Mouse (Mus musculus): ENCODE results near the gene Twsg1. TPM values are rescaled to one million over a fixed set of nuclear protein-coding genes. Genes with fewer than 3 reads are reported as not detected.

The Twsg1 gene
- polyA plus RNA-seq, 1 experiment from 2014 or later: 16.7 TPM

- H3K27ac ChIP-seq: no peak overlapping the region
- WGBS (ENCODE audit: missing documents): 96% methylated on average over 6 of the region's 8 CpGs
- H3K36me3 ChIP-seq (ENCODE audit: inconsistent target): no peaks in the 10 kb centered on the region
- no peak overlapping the region for H3K4me3 ChIP-seq (ENCODE audit: inconsistent target)
- H3K79me2 ChIP-seq (ENCODE audit: inconsistent target): no peaks in the 10 kb centered on the region
Measured at GRCm38 (mm10) chr17:65947307-65947706, 3.7 kb downstream of the Twsg1 start.

DNA sequence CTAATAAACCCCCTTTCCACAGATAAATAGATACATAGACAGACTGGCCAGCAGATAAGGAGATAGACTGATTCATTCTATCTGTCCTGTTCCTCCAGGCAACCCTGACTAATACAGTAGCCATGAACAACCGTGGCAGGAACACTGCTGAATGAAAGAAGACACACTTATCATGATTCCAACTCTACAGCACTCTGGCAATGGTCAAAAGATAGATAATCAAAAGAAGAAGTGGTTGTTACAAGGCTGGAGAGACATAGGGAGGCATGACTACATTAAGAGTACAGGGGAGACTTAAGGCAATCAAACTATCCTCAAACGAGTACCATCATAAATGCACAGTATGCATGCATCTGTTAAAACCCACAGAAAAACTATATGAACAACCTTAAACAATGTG, 5.6 kb downstream of the Twsg1 start:
- Histone ChIP-seq H3K36me3 (ENCODE audit: inconsistent target) (no peaks in the 10 kb centered on the region), H3K79me2 (ENCODE audit: inconsistent target) (no peaks in the 10 kb centered on the region), H3K27ac (no peak overlapping the region), H3K4me3 (ENCODE audit: inconsistent target) (no peak overlapping the region)
- WGBS (ENCODE audit: missing documents): 86% methylated on average over 2 of the region's 2 CpGs

GRCm38 (mm10) chr17:65942394-65942793, 8.6 kb downstream of the Twsg1 start:
- Histone ChIP-seq H3K79me2 (ENCODE audit: inconsistent target) (no peaks in the 10 kb centered on the region), H3K27ac (no peak overlapping the region), H3K36me3 (ENCODE audit: inconsistent target) (no peaks in the 10 kb centered on the region), H3K4me3 (ENCODE audit: inconsistent target) (no peak overlapping the region)
- WGBS (ENCODE audit: missing documents): 96% methylated on average over 4 of the region's 4 CpGs

- no peaks in the 10 kb centered on the region for H3K79me2 ChIP-seq (ENCODE audit: inconsistent target)
- H3K36me3 ChIP-seq (ENCODE audit: inconsistent target): no peaks in the 10 kb centered on the region
- H3K27ac ChIP-seq: no peak overlapping the region
- 84% methylated on average over 6 of the region's 6 CpGs for WGBS (ENCODE audit: missing documents)
- no peak overlapping the region for H3K4me3 ChIP-seq (ENCODE audit: inconsistent target)
Measured at GRCm38 (mm10) chr17:65941275-65941674, 9.8 kb downstream of the Twsg1 start.

- no peak overlapping the region for H3K4me3 ChIP-seq (ENCODE audit: inconsistent target)
- WGBS (ENCODE audit: missing documents): 96% methylated on average over 12 of the region's 12 CpGs
Measured at GRCm38 (mm10) chr17:65940221-65940620, 10.8 kb downstream of the Twsg1 start.

GRCm38 (mm10) chr17:65939461-65940192, 11.4 kb downstream of the Twsg1 start:
- Histone ChIP-seq H3K79me2 (ENCODE audit: inconsistent target) (no peaks in the 10 kb centered on the region), H3K4me3 (ENCODE audit: inconsistent target) (no peak overlapping the region), H3K36me3 (ENCODE audit: inconsistent target) (no peaks in the 10 kb centered on the region), H3K27ac (no peak overlapping the region)
- WGBS (ENCODE audit: missing documents): 65% methylated on average over 14 of the region's 14 CpGs

More at GRCm38 (mm10) chr17:65940221-65940620, 10.8 kb downstream of the Twsg1 start:
- no peaks in the 10 kb centered on the region for H3K79me2 ChIP-seq (ENCODE audit: inconsistent target)
- no peak overlapping the region for H3K27ac ChIP-seq
- H3K36me3 ChIP-seq (ENCODE audit: inconsistent target): no peaks in the 10 kb centered on the region

DNA sequence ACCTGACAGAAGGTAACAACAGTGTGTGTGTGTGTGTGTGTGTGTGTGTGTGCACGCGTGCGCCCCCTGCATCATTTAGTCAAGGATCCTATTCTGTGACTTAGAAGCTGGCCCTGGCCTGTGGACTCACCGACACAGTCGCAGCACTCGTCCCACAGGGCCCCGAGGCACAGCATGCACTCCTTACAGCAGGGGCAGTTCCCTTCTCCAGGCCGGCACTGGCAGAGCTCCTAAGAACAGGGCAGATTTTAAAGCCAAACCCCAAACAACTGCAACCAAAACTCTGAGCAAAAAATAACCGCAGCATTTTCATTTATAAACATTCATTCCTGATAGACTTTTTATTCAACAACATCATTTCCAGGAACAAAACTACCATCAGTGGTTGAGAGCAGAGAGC, 13.4 kb downstream of the Twsg1 start:
- Histone ChIP-seq H3K36me3 (ENCODE audit: inconsistent target) (no peaks in the 10 kb centered on the region), H3K4me3 (ENCODE audit: inconsistent target) (no peak overlapping the region), H3K27ac (no peak overlapping the region), H3K79me2 (ENCODE audit: inconsistent target) (no peaks in the 10 kb centered on the region)
- 99% methylated on average over 6 of the region's 9 CpGs for WGBS (ENCODE audit: missing documents)

DNA sequence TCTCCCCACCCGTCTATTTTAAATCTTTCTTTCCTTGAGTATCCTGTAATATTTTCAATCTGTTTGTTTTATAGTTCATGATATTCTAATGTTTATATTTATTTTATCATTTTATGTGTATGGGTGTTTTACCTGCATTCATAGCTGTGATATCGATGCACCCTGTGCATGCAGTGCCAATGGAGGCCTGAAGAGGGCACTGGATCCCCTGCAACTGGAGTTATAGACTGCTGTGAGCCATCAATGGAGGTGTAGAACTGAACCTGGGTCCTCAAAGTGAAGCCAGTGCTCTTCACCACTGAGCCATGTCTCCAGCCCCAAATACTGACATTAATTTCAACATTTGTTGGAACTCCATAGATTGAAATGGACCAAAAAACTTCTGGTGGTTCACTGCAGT, 17.3 kb downstream of the Twsg1 start:
- Histone ChIP-seq H3K79me2 (ENCODE audit: inconsistent target) (no peaks in the 10 kb centered on the region), H3K36me3 (ENCODE audit: inconsistent target) (no peaks in the 10 kb centered on the region), H3K27ac (no peak overlapping the region), H3K4me3 (ENCODE audit: inconsistent target) (no peak overlapping the region)
- 100% methylated on average over 2 of the region's 2 CpGs for WGBS (ENCODE audit: missing documents)

- no peak overlapping the region for H3K4me3 ChIP-seq (ENCODE audit: inconsistent target)
- no peaks in the 10 kb centered on the region for H3K79me2 ChIP-seq (ENCODE audit: inconsistent target)
- WGBS (ENCODE audit: missing documents): 94% methylated on average over 6 of the region's 6 CpGs
- no peaks in the 10 kb centered on the region for H3K36me3 ChIP-seq (ENCODE audit: inconsistent target)
- H3K27ac ChIP-seq: peak overlapping the region; percentile 34
Measured at GRCm38 (mm10) chr17:65931525-65931924, 19.5 kb downstream of the Twsg1 start.

DNA sequence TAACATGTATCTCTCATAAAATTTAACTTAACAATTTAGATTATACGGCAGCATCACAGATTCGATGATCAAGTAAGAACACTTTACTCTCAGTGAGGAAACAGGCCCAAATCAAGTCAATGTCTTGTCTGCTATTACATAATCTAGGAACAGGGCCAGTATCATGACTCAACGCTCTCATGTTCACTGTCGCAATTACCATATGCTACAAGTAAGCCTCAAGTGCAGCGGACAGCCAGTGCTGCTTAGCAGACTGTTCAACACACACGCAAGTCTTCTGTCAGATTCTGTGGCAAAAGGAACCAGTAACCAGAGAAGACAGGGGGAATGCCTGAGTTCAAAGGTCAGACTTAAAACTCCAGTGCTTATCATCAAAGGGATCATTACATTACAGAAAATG, 20.1 kb downstream of the Twsg1 start:
- no peaks in the 10 kb centered on the region for H3K79me2 ChIP-seq (ENCODE audit: inconsistent target)
- no peak overlapping the region for H3K4me3 ChIP-seq (ENCODE audit: inconsistent target)
- no peaks in the 10 kb centered on the region for H3K36me3 ChIP-seq (ENCODE audit: inconsistent target)
- peak overlapping the region; percentile 34 for H3K27ac ChIP-seq
- WGBS (ENCODE audit: missing documents): 8% methylated on average over 6 of the region's 6 CpGs

GRCm38 (mm10) chr17:65930158-65930826, 20.7 kb downstream of the Twsg1 start:
- Histone ChIP-seq H3K27ac (no peak overlapping the region), H3K36me3 (ENCODE audit: inconsistent target) (0 out of 2 replicates have a peak, but pooled peaks cover 3% of the 10 kb centered on the region), H3K4me3 (ENCODE audit: inconsistent target) (no peak overlapping the region), H3K79me2 (ENCODE audit: inconsistent target) (no peaks in the 10 kb centered on the region)
- 98% methylated on average over 7 of the region's 7 CpGs for WGBS (ENCODE audit: missing documents)

DNA sequence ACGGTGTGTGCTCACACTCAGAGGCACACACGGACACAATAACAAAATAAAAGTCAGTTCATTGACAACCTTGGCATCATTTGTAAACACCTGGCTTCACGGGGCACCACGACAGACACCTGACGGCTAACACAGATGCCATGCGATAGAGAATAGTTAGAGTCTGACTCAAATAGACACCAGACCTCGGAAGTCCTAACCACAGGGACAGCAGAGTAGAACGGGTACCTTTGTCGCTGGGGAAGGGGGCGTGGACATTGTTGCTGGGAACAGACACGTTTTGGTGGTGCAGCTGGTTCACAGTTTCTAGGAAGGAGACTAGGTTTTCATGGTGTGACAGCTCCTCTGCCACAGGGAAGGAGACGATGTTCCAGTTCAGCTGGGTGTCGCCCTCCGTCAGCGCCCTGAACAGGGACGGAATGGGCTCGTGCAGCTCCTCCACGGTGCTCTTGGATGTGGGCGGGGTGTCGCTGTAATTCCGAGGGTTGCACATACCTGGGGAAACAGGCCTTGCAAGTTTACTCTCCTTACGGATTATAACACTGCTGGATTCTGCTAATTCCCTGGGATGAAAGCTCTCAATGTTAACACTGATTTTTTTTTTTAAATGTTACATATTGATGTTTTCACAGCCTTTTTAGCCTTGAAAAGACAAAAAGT, 21.6 kb downstream of the Twsg1 start:
- 90% methylated on average over 22 of the region's 22 CpGs for WGBS (ENCODE audit: missing documents)
- Histone ChIP-seq H3K36me3 (ENCODE audit: inconsistent target) (0 out of 2 replicates have a peak, but pooled peaks cover 6% of the 10 kb centered on the region), H3K79me2 (ENCODE audit: inconsistent target) (no peaks in the 10 kb centered on the region), H3K27ac (no peak overlapping the region), H3K4me3 (ENCODE audit: inconsistent target) (no peak overlapping the region)

GRCm38 (mm10) chr17:65927077-65927476, 23.9 kb downstream of the Twsg1 start:
- no peak overlapping the region for H3K27ac ChIP-seq
- H3K36me3 ChIP-seq (ENCODE audit: inconsistent target): 0 out of 2 replicates have a peak, but pooled peaks cover 6% of the 10 kb centered on the region
- WGBS (ENCODE audit: missing documents): 94% methylated on average over 4 of the region's 4 CpGs
- no peak overlapping the region for H3K4me3 ChIP-seq (ENCODE audit: inconsistent target)
- no peaks in the 10 kb centered on the region for H3K79me2 ChIP-seq (ENCODE audit: inconsistent target)

GRCm38 (mm10) chr17:65924218-65924617, 26.8 kb downstream of the Twsg1 start:
- 97% methylated on average over 5 of the region's 5 CpGs for WGBS (ENCODE audit: missing documents)
- H3K27ac ChIP-seq: no peak overlapping the region
- 0 out of 2 replicates have a peak, but pooled peaks cover 6% of the 10 kb centered on the region for H3K36me3 ChIP-seq (ENCODE audit: inconsistent target)
- no peak overlapping the region for H3K4me3 ChIP-seq (ENCODE audit: inconsistent target)
- no peaks in the 10 kb centered on the region for H3K79me2 ChIP-seq (ENCODE audit: inconsistent target)

DNA sequence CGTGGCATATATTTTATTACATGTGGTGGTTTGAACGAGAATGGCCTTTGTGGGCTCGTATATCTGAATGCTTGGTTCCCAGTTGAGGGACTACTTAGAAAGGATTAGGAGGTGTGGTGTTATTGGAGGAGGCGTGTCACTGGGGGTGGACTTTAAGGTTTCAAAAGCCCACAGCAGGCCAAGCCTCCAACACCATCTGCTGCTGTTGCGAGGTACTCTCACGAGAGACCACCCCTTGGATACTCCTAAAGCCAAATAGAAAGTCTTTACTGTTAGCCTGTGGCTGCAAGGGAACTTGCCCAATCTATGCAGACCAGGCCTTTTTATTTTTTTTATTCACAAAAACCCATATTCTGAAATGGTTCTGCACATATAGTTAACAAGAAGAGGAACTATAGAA, 29.1 kb downstream of the Twsg1 start:
- 87% methylated on average over 5 of the region's 6 CpGs for WGBS (ENCODE audit: missing documents)
- H3K36me3 ChIP-seq (ENCODE audit: inconsistent target): 0 out of 2 replicates have a peak, but pooled peaks cover 6% of the 10 kb centered on the region
- no peaks in the 10 kb centered on the region for H3K79me2 ChIP-seq (ENCODE audit: inconsistent target)

More for the DNA sequence above, 29.1 kb downstream of the Twsg1 start:
- no peak overlapping the region for H3K4me3 ChIP-seq (ENCODE audit: inconsistent target)
- H3K27ac ChIP-seq: no peak overlapping the region

All from macrophage (primary cell).